Mouse (Mus musculus) layer of hippocampus, postnatal 14 days (tissue): ENCODE measurements around the gene Myo6. TPM values are rescaled to one million over a fixed set of nuclear protein-coding genes. Genes with fewer than 3 reads are reported as not detected.
A peak's percentile ranks its signal among the peaks of the same experiment; 100 is the strongest.
"Not testable (repeated sequence)": the region's sequence is repeated elsewhere in the genome, so short reads cannot be mapped to it uniquely, and the experiment has no call there.

Experiments used
- DNase-seq, 2 experiments: peaks; one replicate each; pipeline ENCODE4 v3.0.0; 2021 to 2022; ENCODE audit warnings: low spot score in 2 of 2, mixed read lengths in 1 of 2
- total RNA-seq, 2 experiments: library from RNA; stranded (reverse); gene quantifications; 2 replicates each; pipeline ENCODE4 v1.2.3; 2021

Myo6 gene
- total RNA-seq, 2 experiments from 2014 or later: 75.1 to 75.9 TPM

- no peak for DNase-seq
Observed at GRCm38 (mm10) chr9:80286845-80287244, 122.0 kb downstream of the Myo6 start.

DNA sequence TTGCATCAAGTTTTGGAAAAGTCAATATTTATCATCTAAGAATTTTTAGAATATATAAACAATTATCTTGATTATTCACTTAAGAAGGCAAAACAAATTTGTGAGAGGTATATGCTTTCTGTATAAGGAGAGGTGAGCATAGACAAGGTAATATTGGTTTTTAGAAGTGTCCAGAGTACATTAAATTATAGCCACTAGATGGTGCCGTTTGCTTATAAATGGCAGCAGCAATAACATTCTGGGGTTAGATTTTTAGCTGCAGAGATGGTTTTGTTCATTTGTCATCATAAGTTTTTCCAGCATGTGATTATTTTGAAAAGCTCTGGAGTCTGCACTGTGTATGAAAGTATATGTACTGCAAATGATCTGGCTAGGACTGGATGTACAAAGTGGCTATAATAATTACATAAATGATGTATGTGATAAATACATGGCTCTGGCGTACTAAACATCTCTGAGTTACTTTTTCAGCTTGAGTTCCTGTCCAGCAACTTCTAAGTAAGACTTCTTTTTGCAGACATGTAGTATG, 128.3 kb downstream of the Myo6 start:
- DNase-seq: peak in 1 of 2 experiments; percentile 35

- DNase-seq: no peak
Observed at GRCm38 (mm10) chr9:80296086-80296485, 131.3 kb downstream of the Myo6 start.

GRCm38 (mm10) chr9:80299031-80299430, 134.2 kb downstream of the Myo6 start:
- DNase-seq: no peak

GRCm38 (mm10) chr9:80303518-80303917, 138.7 kb downstream of the Myo6 start:
- DNase-seq: no peak

DNA sequence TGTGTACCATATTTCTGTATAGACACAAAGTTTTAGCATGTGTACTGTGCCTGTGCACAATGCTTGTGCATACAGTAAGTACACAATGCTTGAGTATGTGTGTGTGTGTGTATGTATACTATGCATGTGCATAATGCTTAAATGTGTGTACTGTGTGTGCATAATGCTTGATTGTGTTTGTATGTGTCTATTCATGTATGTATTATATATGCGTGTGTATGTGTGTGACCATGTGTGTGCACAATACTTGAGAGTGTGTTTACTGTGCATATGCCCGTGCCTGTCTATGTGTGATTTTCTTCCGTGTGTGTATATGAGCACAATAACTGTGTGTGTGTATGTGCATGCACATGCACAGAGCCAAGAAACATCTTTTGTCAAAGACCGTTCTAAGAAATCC, 141.6 kb downstream of the Myo6 start:
- DNase-seq: no peak

- peak; percentile 34 to 48 for DNase-seq
Observed at GRCm38 (mm10) chr9:80306853-80307252, 142.0 kb downstream of the Myo6 start.

- no peak for DNase-seq
Observed at GRCm38 (mm10) chr9:80307629-80308028, 142.8 kb downstream of the Myo6 start.

DNA sequence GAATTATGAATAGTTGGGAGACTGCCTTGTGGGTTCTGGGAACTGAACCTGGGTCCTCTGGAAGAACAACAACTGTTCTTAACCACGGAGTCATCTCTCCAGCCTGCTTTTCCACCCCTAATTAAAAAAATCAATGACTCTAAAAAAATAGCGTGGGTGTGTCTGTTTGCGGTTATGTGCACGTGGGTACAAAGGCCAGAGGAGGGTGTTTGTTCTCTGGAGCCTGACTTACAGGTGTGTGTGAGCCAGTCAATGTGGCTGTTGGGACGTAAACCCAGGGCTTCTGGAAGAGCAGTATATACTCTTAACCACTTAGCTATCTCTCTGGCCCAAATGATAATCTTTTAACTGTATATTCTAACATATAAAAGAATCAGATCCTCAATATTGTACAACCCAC, 148.8 kb downstream of the Myo6 start:
- DNase-seq: no peak

DNA sequence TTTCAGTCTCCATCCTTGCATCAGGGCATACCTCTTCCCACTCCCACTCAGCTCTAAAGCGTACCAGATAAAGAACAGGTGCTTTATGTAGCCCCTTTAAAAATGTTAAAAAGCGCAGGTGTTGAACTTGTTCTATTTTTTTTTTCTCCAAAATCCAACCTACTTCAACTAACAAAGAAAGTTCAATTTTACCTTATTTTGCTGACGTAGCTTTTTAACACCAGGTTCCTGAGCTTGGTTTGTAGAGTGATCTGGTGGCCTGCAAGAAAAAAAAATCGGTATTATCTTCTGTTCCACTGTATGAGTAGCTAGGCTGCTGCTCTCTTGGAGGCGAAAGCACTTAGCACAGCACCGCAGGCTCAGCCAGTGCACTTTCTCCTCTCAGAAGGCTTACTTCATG, 151.1 kb downstream of the Myo6 start:
- no peak for DNase-seq

GRCm38 (mm10) chr9:80318027-80318426, 153.2 kb downstream of the Myo6 start:
- no peak for DNase-seq

GRCm38 (mm10) chr9:80321051-80321887, 156.4 kb downstream of the Myo6 start:
- not testable (repeated sequence) for DNase-seq

DNA sequence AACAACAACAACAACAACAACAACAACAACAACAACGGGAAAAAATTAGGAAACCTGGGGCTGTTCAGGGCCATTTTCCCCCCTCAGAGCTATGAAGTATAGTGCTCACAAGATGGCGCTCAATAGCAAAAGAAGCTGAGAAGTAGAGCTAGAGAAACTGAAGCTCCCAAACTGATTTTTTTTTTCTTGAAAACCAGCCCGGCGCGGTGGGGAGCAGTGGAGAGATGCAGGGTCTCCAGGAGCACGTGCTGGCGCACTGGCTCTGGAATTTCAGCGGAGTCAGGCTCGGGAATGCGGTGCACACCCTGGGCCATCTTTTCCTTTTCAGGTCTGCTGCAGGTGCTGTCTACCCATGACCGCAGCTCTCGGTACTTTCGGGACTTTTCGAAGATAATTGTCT, 167.3 kb downstream of the Myo6 start:
- peak; percentile 52 to 60 for DNase-seq

DNA sequence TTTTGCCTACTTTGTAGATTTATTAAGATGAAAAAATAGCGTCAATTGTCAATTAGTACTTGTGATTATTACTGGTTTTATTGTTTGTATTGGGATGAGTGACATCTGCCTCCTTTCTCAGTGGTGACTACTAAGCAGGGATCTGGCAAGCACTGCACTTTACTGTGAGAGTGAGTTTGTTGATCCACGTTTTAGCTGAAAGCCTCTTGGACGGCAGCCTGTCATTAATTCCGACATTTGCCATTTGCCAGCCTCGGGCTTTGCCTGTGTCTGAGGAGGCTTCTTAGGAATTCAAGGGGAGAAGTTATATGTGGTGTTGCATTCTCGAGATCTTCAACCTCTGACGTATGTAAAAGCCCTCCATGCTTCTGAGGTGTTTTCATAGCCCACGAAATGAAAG, 168.6 kb downstream of the Myo6 start:
- peak in 1 of 2 experiments; percentile 39 for DNase-seq

DNA sequence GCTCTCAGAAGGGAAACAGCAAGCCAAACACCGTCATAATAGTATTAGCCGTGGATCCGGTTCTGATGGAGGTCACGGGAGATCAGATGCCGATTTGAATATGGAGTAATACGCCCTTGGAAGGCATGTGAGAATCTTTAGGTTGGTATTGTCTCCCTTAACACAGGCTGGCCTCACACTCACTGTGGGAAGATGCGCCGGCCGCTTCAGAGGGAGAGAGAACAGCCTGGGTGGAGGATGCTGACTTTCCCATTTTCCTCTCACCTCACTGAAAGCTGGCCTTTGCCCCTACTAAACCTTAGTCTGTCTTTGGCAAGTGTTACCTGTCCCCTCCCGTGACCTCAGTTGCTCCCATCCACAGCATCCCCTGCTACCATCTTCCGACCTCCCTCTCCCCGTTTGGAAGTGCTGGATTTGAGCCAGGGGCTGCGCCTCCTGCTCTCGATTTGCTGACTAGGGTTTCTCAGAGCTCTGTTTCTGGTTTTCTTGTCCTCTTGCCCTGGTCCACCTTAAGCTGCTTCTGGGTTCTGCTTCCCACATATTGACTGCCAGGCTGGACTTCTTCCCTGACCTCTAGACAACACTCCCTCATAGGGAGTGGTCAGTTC, 169.3 kb downstream of the Myo6 start:
- DNase-seq: no peak

DNA sequence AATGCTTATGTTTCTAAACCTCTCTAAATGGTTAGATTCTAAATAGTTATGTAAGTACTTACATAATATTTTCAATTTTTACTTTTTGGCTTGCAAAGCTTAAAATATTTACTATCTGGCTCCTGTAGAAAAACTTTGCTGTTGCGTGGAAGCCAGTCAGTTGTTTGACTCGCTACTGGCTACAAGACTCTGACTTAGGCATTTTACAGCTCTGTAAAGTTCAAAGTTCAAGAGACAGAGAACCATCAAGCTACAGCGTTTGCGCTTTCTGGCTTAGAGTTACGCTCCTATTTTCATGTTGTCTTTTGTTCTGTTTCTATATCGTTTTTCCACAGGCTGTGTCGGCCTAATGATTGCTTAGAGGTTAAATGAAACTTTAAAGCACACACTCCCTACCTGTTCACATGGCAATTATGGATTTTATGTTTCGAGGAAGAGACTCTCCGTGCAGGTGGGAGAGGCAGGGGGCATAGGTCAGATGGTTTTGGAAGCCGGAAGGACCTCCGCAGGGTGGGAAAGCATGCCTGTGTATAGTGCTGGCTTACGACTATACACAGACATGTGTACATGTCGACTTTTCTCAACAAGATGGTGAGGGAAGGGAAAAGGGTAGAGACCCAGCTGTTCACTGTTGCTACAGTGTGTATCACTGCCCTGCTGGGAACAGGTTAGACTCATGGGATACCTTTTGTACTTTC, 171.0 kb downstream of the Myo6 start:
- no peak for DNase-seq

DNA sequence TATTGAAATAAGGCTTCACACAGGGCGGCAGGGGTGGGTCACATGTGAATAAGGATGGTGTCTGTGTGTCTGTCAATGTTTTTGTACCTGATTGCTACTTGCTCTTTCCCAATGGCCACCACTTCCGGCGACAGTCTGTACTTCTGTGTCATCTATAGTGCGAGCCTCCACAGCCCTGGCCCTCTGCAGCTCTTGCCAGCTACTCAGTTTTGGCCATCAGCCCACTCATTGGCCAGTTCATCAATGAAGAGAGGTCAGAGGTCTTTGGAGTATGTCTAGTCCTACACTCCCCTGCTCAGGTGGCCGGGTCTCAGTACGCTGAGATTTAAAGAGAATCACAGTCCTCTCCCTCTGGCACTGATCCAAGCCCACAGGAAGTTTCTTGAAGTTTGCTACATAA, 173.2 kb downstream of the Myo6 start:
- no peak for DNase-seq

DNA sequence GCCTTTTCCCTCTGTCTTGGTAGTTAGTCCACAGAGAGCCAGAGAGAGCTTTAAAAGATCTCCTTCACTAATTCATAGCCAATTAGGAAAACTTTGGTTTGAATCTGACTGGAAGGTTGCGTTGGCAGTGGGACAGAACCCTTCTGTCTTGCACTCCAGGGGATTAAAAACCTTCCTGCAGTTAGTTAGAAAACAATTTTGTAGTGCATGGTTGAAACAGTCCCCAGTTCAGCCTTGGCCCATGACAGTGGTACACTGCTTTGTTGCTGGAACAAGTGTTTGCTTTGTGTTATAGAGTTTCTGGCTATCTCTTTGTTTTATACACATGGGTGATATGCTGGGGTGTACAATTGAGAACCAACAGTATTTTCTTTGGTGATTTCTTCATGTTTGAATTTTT, 176.1 kb downstream of the Myo6 start:
- DNase-seq: peak in 1 of 2 experiments; percentile 50

DNA sequence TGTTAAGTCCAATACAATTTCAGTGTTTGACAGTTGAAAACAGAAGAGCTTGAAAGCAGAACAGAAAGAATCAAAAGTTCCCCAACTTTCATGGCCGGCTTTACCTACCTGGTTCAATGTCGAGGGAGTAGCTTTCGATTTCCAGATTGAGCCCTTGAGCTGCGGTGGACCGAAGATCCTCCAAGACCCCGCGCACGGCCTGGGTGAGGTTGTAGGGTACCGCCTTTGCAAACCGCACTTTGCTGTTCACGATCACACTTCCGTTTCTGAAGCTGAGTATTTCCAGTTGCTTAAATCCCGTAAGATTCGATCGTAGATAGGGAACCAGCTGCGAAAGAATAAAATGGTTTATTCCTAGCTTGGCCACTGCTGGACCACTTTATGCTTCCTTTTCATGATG, 176.9 kb downstream of the Myo6 start:
- DNase-seq: no peak

DNA sequence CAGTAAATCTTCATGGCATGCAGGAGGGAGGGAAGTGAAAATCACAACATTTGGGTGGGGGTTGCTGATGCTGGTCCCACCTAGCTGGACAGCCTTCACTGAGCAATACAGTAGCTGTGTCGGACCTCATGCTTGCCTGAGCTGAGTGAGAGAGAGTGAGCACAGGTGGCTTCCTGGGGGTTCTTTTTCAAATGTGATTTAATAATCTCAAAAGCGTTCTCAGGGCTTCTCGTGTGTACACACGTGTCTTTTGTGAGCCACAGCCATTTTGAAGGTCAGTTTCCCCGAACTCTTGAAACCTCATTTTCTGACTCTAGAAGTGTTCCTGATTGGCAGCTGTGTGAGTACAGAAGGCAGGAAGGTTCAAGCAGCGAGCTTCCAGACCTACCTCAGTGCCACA, 177.7 kb downstream of the Myo6 start:
- DNase-seq: no peak

DNA sequence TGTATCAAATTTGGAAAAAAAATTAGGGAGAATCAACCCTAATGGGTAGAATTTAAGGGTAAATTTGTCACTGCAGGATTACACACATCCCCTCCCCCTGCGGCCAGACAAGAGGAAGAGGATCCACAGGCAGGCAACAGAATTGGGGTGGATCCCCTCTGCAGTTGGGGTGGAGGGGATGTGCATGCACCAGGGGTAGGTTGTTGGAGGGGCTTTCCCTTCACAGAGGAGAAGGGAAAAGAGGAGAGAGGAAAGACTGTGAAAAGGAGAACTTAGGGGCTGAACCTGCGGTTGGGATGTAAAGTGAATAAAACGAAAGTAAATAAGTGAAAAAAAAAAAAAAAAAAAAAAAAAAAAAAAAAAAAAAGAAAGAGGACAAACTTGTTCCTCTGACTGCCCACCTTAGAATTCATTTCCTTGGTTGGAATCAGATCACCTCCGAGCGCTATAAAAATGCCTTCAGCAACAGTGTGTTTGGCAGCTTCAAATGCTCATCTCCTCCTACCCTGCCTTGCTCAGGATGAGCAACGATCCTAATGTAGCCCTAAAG, 179.7 kb downstream of the Myo6 start:
- DNase-seq: no peak

DNA sequence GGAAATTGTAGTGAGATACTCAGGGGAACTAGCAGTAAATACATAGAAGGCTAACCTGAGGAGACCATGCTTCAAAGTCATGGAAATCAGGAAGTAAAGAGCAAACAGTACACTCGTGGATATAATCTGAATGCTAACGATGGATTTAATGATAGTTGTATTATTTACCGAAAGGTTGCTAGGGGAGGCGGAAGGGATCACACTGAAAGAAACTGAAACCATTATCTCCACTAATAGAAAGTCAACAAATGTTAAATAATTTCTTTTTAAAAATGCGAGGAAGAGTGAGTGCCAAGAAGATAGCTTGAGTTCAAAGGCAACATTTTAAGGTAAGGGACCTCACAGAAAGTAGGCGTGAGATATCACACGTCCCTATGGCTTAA, 186.5 kb downstream of the Myo6 start:
- DNase-seq: no peak
